Mouse (Mus musculus) G1E (cell line): ENCODE measurements around the gene Fbxl2. TPM values are rescaled to one million over a fixed set of nuclear protein-coding genes. Genes with fewer than 3 reads are reported as not detected.
A peak's percentile ranks its signal among the peaks of the same experiment; 100 is the strongest.

Source experiments
- ATAC-seq: 2 replicates; pipeline ENCODE4 v1.8.0; 2016; ENCODE audit warnings: mild to moderate bottlenecking; ENCODE audit not compliant: insufficient number of reproducible peaks, poor library complexity, low FRiP score, severe bottlenecking; ENCODE audit errors: extremely low read depth
- DNase-seq: peaks from one replicate; pipeline ENCODE4 v3.0.0; 2012; ENCODE audit warnings: low spot score
- H3K27me3 ChIP-seq: 2 replicates; pipeline ENCODE4 v1.6.1; 2012; ENCODE audit warnings: mild to moderate bottlenecking, low read length, inconsistent platforms; ENCODE audit not compliant: insufficient read depth
- H3K36me3 ChIP-seq: replicated peaks from 2 replicates; pipeline ENCODE3; 2012; ENCODE audit warnings: mild to moderate bottlenecking, inconsistent platforms
- H3K4me1 ChIP-seq: 2 replicates; pipeline ENCODE4 v1.6.1; 2012; ENCODE audit warnings: low read depth, low read length, inconsistent platforms, mixed read lengths; ENCODE audit not compliant: insufficient read depth
- H3K4me3 ChIP-seq: 2 replicates; pipeline ENCODE4 v1.5.1; 2012; ENCODE audit warnings: low read depth, mild to moderate bottlenecking, inconsistent platforms, low read length, moderate library complexity, mixed read lengths
- H3K9me3 ChIP-seq: replicated peaks from 2 replicates; pipeline ENCODE4 v1.6.1; 2012; ENCODE audit warnings: inconsistent platforms
- CTCF ChIP-seq: IDR thresholded peaks from 2 replicates; pipeline ENCODE4 v1.5.1; 2012; ENCODE audit warnings: low read depth, low read length, inconsistent platforms, mixed read lengths
- GATA1 ChIP-seq: IDR thresholded peaks from 2 replicates; pipeline ENCODE4 v1.6.1; 2012; ENCODE audit warnings: borderline replicate concordance, low read length, inconsistent platforms, mixed read lengths
- GATA2 ChIP-seq: IDR thresholded peaks from 2 replicates; pipeline ENCODE4 v1.6.1; 2012; ENCODE audit warnings: low read depth, low read length, inconsistent platforms, borderline replicate concordance
- POLR2AphosphoS5 ChIP-seq: IDR thresholded peaks from 2 replicates; pipeline ENCODE4 v1.6.1; 2012; ENCODE audit warnings: low read depth, low read length, inconsistent platforms; ENCODE audit not compliant: insufficient replicate concordance
- TAL1 ChIP-seq: conservative IDR thresholded peaks from 2 replicates; pipeline ENCODE4 v1.6.1; 2012; ENCODE audit warnings: low read depth, low read length, inconsistent platforms, mixed read lengths
- polyA plus RNA-seq: library from polyadenylated mRNA; stranded (reverse); fragments of >175 nt; gene quantifications from 2 replicates; pipeline ENCODE4 v1.2.3, GENCODE M21; 2012
- total RNA-seq, 2 experiments: library from RNA; stranded (forward) in 1 of 2; stranded (reverse) in 1 of 2; fragments of 200-1000 nt in 1 of 2; fragments of >200 nt in 1 of 2; fragmentation: Nextera tagmentation in 1 of 2; gene quantifications; 2 replicates each; pipeline ENCODE4 v1.2.3; 2014 to 2017

Gene Fbxl2
- total and polyA plus RNA-seq, 3 experiments: 0.12 to 0.38 (median 0.16) TPM

GRCm38 (mm10) chr9:113971615-113972014, 74.4 kb downstream of the Fbxl2 start:
- Histone ChIP-seq H3K27me3 (no peaks in the 10 kb centered on the region), H3K36me3 (peaks cover 85% of the 10 kb centered on the region), H3K4me3 (no peak overlapping the region), H3K4me1 (peaks cover 50% of the 10 kb centered on the region), H3K9me3 (no peaks in the 10 kb centered on the region)
- TF ChIP-seq GATA1 (no peak), TAL1 (no peak), POLR2AphosphoS5 (no peak), GATA2 (no peak), CTCF (no peak)
- ATAC-seq: no peak
- no peak for DNase-seq

GRCm38 (mm10) chr9:113970041-113970440, 76.0 kb downstream of the Fbxl2 start:
- Histone ChIP-seq H3K4me3 (peak overlapping the region; percentile 63; the same call in 1 of the 2 replicates), H3K27me3 (no peaks in the 10 kb centered on the region), H3K9me3 (no peaks in the 10 kb centered on the region), H3K36me3 (peaks cover 81% of the 10 kb centered on the region), H3K4me1 (peaks cover 64% of the 10 kb centered on the region)
- ATAC-seq: peak; percentile 22; the same call in 1 of the 2 replicates
- TF ChIP-seq CTCF (no peak), TAL1 (no peak), GATA1 (no peak), POLR2AphosphoS5 (no peak), GATA2 (no peak)
- peak; percentile 47 for DNase-seq

- no peaks in the 10 kb centered on the region for H3K9me3 ChIP-seq
- no peak for ATAC-seq
- peak overlapping the region; percentile 67 for H3K4me3 ChIP-seq
- peaks cover 69% of the 10 kb centered on the region for H3K4me1 ChIP-seq
- TF ChIP-seq POLR2AphosphoS5 (no peak), TAL1 (no peak), GATA1 (no peak), CTCF (no peak), GATA2 (no peak)
- no peak for DNase-seq
- H3K36me3 ChIP-seq: peaks cover 81% of the 10 kb centered on the region
- no peaks in the 10 kb centered on the region for H3K27me3 ChIP-seq
Measured at GRCm38 (mm10) chr9:113969399-113969798, 76.6 kb downstream of the Fbxl2 start.

DNA sequence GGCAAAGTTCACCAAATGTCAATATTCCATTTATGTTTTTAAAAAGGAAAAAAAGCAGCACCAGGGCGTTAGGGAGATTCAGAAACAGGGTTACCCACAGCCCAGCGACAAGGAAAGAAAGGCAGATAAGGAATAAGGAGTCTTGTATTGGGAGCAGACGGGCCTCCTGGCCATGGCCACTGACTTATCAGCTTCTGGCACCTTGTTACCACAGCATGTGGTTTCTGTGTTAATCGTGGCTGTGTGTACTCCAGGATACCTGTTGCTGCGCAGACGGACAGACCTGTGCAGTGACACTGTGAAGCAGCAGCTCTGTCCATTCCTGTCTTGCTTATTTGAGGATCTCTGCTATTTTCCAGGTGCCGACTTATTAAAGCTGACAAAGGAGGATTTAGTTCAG, 77.0 kb downstream of the Fbxl2 start:
- peak; percentile 97 for ATAC-seq
- TF ChIP-seq CTCF: no peak
- TF ChIP-seq GATA2: 0 out of 2 replicates have a peak, but pooled peaks have one; percentile 70
- no peak for TF ChIP-seq GATA1
- peak; percentile 100 for TF ChIP-seq TAL1
- TF ChIP-seq POLR2AphosphoS5: no peak
- Histone ChIP-seq H3K9me3 (no peaks in the 10 kb centered on the region), H3K4me3 (peak overlapping the region; percentile 67; the same call in 1 of the 2 replicates), H3K4me1 (peaks cover 73% of the 10 kb centered on the region), H3K36me3 (peaks cover 81% of the 10 kb centered on the region), H3K27me3 (no peaks in the 10 kb centered on the region)
- DNase-seq: peak; percentile 63

DNA sequence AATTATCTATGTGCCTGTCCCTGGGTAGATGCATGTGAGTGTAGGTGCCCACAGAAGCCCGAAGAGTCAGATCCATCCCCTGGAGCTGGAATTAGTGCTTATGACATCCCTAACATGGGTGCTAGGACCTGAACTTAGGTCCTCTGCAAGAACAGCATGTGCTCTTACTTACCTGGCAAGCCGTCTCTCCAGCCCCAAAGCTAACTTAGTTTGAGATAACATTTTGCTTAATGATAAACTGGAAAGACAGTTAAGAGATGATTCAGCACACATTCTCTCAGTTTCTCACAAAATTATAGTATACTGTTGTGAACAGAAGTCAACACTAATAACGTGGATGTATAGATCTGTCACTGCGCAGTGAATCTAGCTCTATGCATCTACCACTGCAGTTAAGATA, 79.2 kb downstream of the Fbxl2 start:
- peaks cover 76% of the 10 kb centered on the region for H3K4me1 ChIP-seq
- ATAC-seq (no peak), DNase-seq (no peak)
- no peak overlapping the region; the same call in 1 of the 2 replicates for H3K4me3 ChIP-seq
- peaks cover 87% of the 10 kb centered on the region for H3K36me3 ChIP-seq
- no peaks in the 10 kb centered on the region for H3K27me3 ChIP-seq
- H3K9me3 ChIP-seq: no peaks in the 10 kb centered on the region
- TF ChIP-seq POLR2AphosphoS5: no peak
- TF ChIP-seq GATA1: no peak
- no peak for TF ChIP-seq TAL1
- TF ChIP-seq CTCF: no peak
- no peak for TF ChIP-seq GATA2

DNA sequence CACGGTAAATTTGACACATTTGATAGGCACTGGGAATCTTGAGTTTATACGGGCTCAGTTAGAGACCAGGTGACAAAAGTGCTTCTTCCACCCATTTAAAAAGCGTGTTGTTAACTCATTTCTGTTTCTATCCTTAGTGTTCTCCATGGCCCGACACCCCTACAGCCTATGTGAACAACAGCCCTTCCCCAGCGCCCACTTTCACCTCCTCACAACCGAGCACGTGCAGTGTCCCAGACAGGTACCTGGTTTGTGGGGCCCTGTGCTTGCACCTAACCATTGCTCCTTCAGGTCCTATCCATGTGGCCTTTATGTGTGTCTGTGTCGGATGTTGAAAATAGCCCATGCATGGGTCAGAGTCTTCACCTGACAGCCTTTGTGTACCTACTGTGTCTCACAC, 81.6 kb downstream of the Fbxl2 start:
- Histone ChIP-seq H3K27me3 (no peaks in the 10 kb centered on the region), H3K4me1 (peaks cover 56% of the 10 kb centered on the region)

DNA sequence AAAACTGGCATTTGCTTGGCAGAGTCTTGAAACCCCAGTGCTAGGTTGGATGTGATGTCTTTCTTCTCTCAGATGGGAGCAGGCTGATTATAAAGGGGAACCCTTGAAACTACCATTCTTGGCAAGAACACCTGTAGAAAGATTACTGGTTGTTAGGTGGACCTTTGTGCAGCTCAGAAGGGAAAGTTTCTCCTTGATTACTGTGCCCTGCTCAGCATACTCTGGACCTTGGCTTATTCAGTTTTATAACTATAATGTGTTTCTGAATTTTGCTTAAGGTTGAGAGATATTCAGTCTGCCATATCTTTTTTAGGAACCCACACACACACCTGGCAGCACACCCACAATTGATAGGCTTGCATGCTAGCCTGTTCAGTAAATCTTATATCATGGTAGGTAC, 82.3 kb downstream of the Fbxl2 start:
- TF ChIP-seq TAL1: no peak
- no peak for TF ChIP-seq GATA2
- no peak for TF ChIP-seq GATA1
- TF ChIP-seq CTCF: no peak
- no peak for TF ChIP-seq POLR2AphosphoS5
- no peak for DNase-seq
- Histone ChIP-seq H3K4me1 (peaks cover 49% of the 10 kb centered on the region), H3K27me3 (no peaks in the 10 kb centered on the region), H3K36me3 (peaks cover 90% of the 10 kb centered on the region), H3K4me3 (no peak overlapping the region), H3K9me3 (no peaks in the 10 kb centered on the region)
- ATAC-seq: no peak

More for the DNA sequence above, 81.6 kb downstream of the Fbxl2 start:
- ATAC-seq (no peak), DNase-seq (no peak)
- Histone ChIP-seq H3K4me3 (no peak overlapping the region), H3K9me3 (no peaks in the 10 kb centered on the region), H3K36me3 (peaks cover 87% of the 10 kb centered on the region)
- TF ChIP-seq TAL1: no peak
